18 mouse cellular contexts compared by ENCODE assay signal in the genomic region with DNA sequence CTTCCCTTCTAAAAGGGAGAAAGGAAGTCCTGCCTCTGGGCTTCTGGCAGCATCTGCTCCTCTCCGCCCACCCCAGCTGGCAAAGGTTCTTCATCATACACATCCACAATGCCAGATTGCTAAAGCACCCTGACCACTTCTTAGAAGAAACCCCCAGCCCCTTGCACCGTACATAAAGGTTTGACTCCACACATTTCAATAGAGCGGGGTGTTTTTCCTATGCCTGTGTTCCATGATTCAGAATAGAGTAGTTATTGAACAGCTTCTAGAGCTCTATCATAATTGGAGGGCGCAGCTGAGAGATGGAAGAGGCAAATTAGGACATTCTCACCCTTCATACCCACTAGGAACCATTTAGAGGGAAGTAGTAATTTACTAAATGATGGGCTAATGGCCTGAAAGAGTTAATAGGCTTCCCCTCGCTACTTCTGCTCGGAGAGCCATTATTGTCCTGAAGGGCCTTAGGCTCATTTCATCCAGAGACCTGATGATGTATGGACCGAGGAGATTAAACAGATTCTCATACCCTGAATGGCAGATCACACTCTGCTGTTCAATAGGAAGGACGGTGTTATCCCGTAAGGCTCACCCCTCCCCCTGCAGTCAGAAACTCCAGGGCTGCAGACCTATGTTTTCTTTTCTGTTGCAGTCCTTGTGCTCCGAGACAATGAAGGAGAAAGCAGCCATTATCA.
DNase-seq lines count a peak whose midpoint lies in the region; ATAC-seq lines count a peak whose summit lies in the region.
"Had no signal": no experiment of that assay in that cellular context is flagged by ENCODE, and none has a peak within 500 bp of the region (broad histone marks: within the 10 kb centered on the region; RNA-seq: fewer than 3 reads in every experiment).

No protein-coding gene starts in this region.

- DNase-seq in midbrain, embryonic 11.5 days (ENCODE audit: low spot score, missing footprints): no peak
- DNase-seq in kidney, postnatal 25 days: no peak
- no peak for DNase-seq in cerebellum, postnatal 14 days
- DNase-seq: cerebellum, adult 11 months; gastrocnemius, adult 2 months; heart, postnatal 14 days; right cerebral cortex, postnatal 14 days; thymus, postnatal 4 days had no signal

- H3K9me3 ChIP-seq in midbrain, embryonic 12.5 days: no peaks in the 10 kb centered on the region
- H3K9me3 ChIP-seq in midbrain, embryonic 11.5 days (ENCODE audit: control insufficient read depth, low read length): no peaks in the 10 kb centered on the region
- H3K9me3 ChIP-seq in forebrain, embryonic 16.5 days (ENCODE audit: control insufficient read depth, low read length): no peaks in the 10 kb centered on the region
- H3K9me3 ChIP-seq in midbrain, embryonic 15.5 days: no peaks in the 10 kb centered on the region
- no peaks in the 10 kb centered on the region for H3K9me3 ChIP-seq in kidney, embryonic 16.5 days (ENCODE audit: low read length)
- H3K9me3 ChIP-seq: heart, embryonic 10.5 days; intestine, embryonic 15.5 days; limb, embryonic 12.5 days; liver, embryonic 15.5 days had no signal

- no peak overlapping the region for H3K4me3 ChIP-seq in midbrain, embryonic 12.5 days
- no peak overlapping the region for H3K4me3 ChIP-seq in midbrain, embryonic 11.5 days (ENCODE audit: low read depth, low read length)
- no peak overlapping the region for H3K4me3 ChIP-seq in forebrain, embryonic 16.5 days (replicated peaks; ENCODE audit: low read length)
- H3K4me3 ChIP-seq in midbrain, embryonic 15.5 days: no peak overlapping the region
- H3K4me3 ChIP-seq in kidney, embryonic 16.5 days (ENCODE audit: low read length): no peak overlapping the region
- H3K4me3 ChIP-seq: gastrocnemius, adult 2 months; heart, embryonic 10.5 days; intestine, embryonic 15.5 days; limb, embryonic 12.5 days; liver, embryonic 15.5 days had no signal

- peak overlapping the region; percentile 13; the same call in 1 of the 2 replicates for H3K4me2 ChIP-seq in midbrain, embryonic 12.5 days (replicated peaks)
- no peak overlapping the region for H3K4me2 ChIP-seq in midbrain, embryonic 11.5 days
- 0 out of 2 replicates have a peak overlapping the region, but pooled peaks have one; percentile 13 for H3K4me2 ChIP-seq in forebrain, embryonic 16.5 days (ENCODE audit: low read length)
- H3K4me2 ChIP-seq in midbrain, embryonic 15.5 days: no peak overlapping the region
- H3K4me2 ChIP-seq in kidney, embryonic 16.5 days (replicated peaks; ENCODE audit: low read depth, low read length): no peak overlapping the region
- H3K4me2 ChIP-seq: intestine, embryonic 15.5 days; limb, embryonic 12.5 days; liver, embryonic 15.5 days had no signal

- peak overlapping the region; percentile 7; the same call in 1 of the 2 replicates for H3K27ac ChIP-seq in midbrain, embryonic 12.5 days (replicated peaks)
- no peak overlapping the region for H3K27ac ChIP-seq in midbrain, embryonic 11.5 days (ENCODE audit: low read depth, low read length)
- H3K27ac ChIP-seq in forebrain, embryonic 16.5 days (ENCODE audit: low read length): peak overlapping the region; percentile 18; the same call in 1 of the 2 replicates
- peak overlapping the region; percentile 49 for H3K27ac ChIP-seq in midbrain, embryonic 15.5 days
- no peak overlapping the region for H3K27ac ChIP-seq in kidney, embryonic 16.5 days (ENCODE audit: low read length)
- H3K27ac ChIP-seq: gastrocnemius, adult 2 months; heart, embryonic 10.5 days; intestine, embryonic 15.5 days; kidney, postnatal 0 days; limb, embryonic 12.5 days; liver, embryonic 15.5 days; stomach, postnatal 0 days had no signal

- peaks cover 11% of the 10 kb centered on the region for H3K4me1 ChIP-seq in midbrain, embryonic 12.5 days
- H3K4me1 ChIP-seq in midbrain, embryonic 11.5 days (ENCODE audit: control insufficient read depth, insufficient read depth, low read length): 0 out of 2 replicates have a peak, but pooled peaks cover 5% of the 10 kb centered on the region
- H3K4me1 ChIP-seq in forebrain, embryonic 16.5 days (replicated peaks; ENCODE audit: control insufficient read depth, insufficient read depth, low read length): peaks cover 23% of the 10 kb centered on the region
- peaks cover 17% of the 10 kb centered on the region for H3K4me1 ChIP-seq in midbrain, embryonic 15.5 days
- no peaks in the 10 kb centered on the region for H3K4me1 ChIP-seq in kidney, embryonic 16.5 days (ENCODE audit: insufficient read depth, low read length)
- H3K4me1 ChIP-seq: heart, embryonic 10.5 days; intestine, embryonic 15.5 days; limb, embryonic 12.5 days; liver, embryonic 15.5 days had no signal

- H3K27me3 ChIP-seq in midbrain, embryonic 12.5 days: peaks cover 4% of the 10 kb centered on the region
- no peaks in the 10 kb centered on the region for H3K27me3 ChIP-seq in midbrain, embryonic 11.5 days (ENCODE audit: control insufficient read depth, insufficient read depth, low read length)
- no peaks in the 10 kb centered on the region for H3K27me3 ChIP-seq in forebrain, embryonic 16.5 days (replicated peaks; ENCODE audit: control insufficient read depth, insufficient read depth, low read length)
- H3K27me3 ChIP-seq in midbrain, embryonic 15.5 days (replicated peaks): no peaks in the 10 kb centered on the region
- H3K27me3 ChIP-seq in kidney, embryonic 16.5 days (ENCODE audit: insufficient read depth, low read length): peaks cover 5% of the 10 kb centered on the region; the same call in 1 of the 2 replicates
- H3K27me3 ChIP-seq: intestine, embryonic 15.5 days; liver, embryonic 15.5 days had no signal

- peak; percentile 49 for ATAC-seq in midbrain, embryonic 12.5 days (ENCODE audit: low FRiP score, low read depth)
- no peak for ATAC-seq in midbrain, embryonic 11.5 days (ENCODE audit: low FRiP score)
- ATAC-seq in forebrain, embryonic 16.5 days: peak; percentile 18; the same call in 1 of the 2 replicates
- ATAC-seq in midbrain, embryonic 15.5 days (replicated peaks): peak; percentile 24; the same call in 1 of the 2 replicates
- ATAC-seq in kidney, embryonic 16.5 days (ENCODE audit: low FRiP score, low TSS enrichment): no peak
- ATAC-seq: intestine, embryonic 15.5 days had no signal

- WGBS in midbrain, embryonic 12.5 days: 36% methylated on average over 10 of the region's 10 CpGs
- 39% methylated on average over 10 of the region's 10 CpGs for WGBS in midbrain, embryonic 11.5 days
- WGBS in forebrain, embryonic 16.5 days: 13% methylated on average over 10 of the region's 10 CpGs
- WGBS in midbrain, embryonic 15.5 days: 30% methylated on average over 10 of the region's 10 CpGs
- WGBS in kidney, embryonic 16.5 days: 29% methylated on average over 10 of the region's 10 CpGs

- H3K9ac ChIP-seq in midbrain, embryonic 12.5 days (replicated peaks): no peak overlapping the region
- H3K9ac ChIP-seq in midbrain, embryonic 11.5 days (ENCODE audit: low read length): no peak overlapping the region
- H3K9ac ChIP-seq in forebrain, embryonic 16.5 days (replicated peaks; ENCODE audit: low read depth, low read length): no peak overlapping the region; the same call in none of the 2 replicates
- H3K9ac ChIP-seq in midbrain, embryonic 15.5 days: no peak overlapping the region
- no peak overlapping the region for H3K9ac ChIP-seq in kidney, embryonic 16.5 days (replicated peaks; ENCODE audit: low read length)
- H3K9ac ChIP-seq: intestine, embryonic 15.5 days; limb, embryonic 12.5 days; liver, embryonic 15.5 days had no signal

- no peaks in the 10 kb centered on the region for H3K36me3 ChIP-seq in midbrain, embryonic 12.5 days
- no peaks in the 10 kb centered on the region for H3K36me3 ChIP-seq in midbrain, embryonic 11.5 days (ENCODE audit: control insufficient read depth, insufficient read depth, low read length)
- H3K36me3 ChIP-seq in forebrain, embryonic 16.5 days (ENCODE audit: control insufficient read depth, insufficient read depth): no peaks in the 10 kb centered on the region
- H3K36me3 ChIP-seq in midbrain, embryonic 15.5 days (replicated peaks): no peaks in the 10 kb centered on the region
- H3K36me3 ChIP-seq in kidney, embryonic 16.5 days (ENCODE audit: insufficient read depth, low read length): no peaks in the 10 kb centered on the region
- H3K36me3 ChIP-seq: heart, embryonic 10.5 days; intestine, embryonic 15.5 days; limb, embryonic 12.5 days; liver, embryonic 15.5 days had no signal

Comparison
In these comparisons a context has a peak if more than half of its experiments do, and no peak if none do; other contexts are left out.
1. ATAC-seq: peak in midbrain, embryonic 12.5 days (single experiment), forebrain, embryonic 16.5 days (single experiment) and midbrain, embryonic 15.5 days (single experiment); none in midbrain, embryonic 11.5 days (single experiment) and kidney, embryonic 16.5 days (single experiment).
2. H3K27ac ChIP-seq: peak in midbrain, embryonic 12.5 days (single experiment), forebrain, embryonic 16.5 days (single experiment) and midbrain, embryonic 15.5 days (single experiment); none in midbrain, embryonic 11.5 days (single experiment) and kidney, embryonic 16.5 days (single experiment).
3. H3K4me2 ChIP-seq: peak in midbrain, embryonic 12.5 days (single experiment) and forebrain, embryonic 16.5 days (single experiment); none in midbrain, embryonic 11.5 days (single experiment), midbrain, embryonic 15.5 days (single experiment) and kidney, embryonic 16.5 days (single experiment).